ENCODE assay signal across 9 mouse cellular contexts in the genomic region with DNA sequence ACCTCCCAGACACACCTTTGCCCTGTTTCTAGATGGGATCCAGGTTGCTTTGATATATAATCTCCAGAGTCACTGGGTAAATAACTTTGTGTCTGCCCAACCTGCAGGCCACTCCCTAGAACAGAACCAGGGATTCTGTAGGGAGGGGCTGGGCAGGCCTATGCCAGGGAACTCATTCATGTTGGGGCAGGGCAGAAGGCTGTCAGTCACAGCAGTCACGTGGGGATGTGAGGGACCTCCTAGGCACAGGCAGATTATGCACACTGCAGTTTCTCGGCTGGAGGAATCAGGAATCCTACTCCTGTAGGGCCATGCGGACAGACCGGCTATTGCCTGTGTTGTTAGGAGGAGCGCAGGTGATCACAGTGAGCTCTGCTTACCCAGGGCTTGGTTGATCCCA. TPM values are rescaled to one million over a fixed set of nuclear protein-coding genes. Genes with fewer than 3 reads are reported as not detected.
A peak's percentile ranks its signal among the peaks of the same experiment; 100 is the strongest.
DNase-seq lines count a peak whose midpoint lies in the region; ATAC-seq and TF ChIP-seq lines count a peak whose summit lies in the region.
"Had no signal": no experiment of that assay in that cellular context is flagged by ENCODE, and none has a peak within 500 bp of the region (broad histone marks: within the 10 kb centered on the region; RNA-seq: fewer than 3 reads in every experiment).

No protein-coding gene starts in this region.

- H3ac ChIP-seq in myocyte (ENCODE audit: control insufficient read depth, insufficient read length): no peak overlapping the region

- no peak overlapping the region for H3K4me3 ChIP-seq in forebrain, embryonic 13.5 days
- no peak overlapping the region for H3K4me3 ChIP-seq in forebrain, embryonic 16.5 days (replicated peaks; ENCODE audit: low read length)
- H3K4me3 ChIP-seq in lung, embryonic 16.5 days (ENCODE audit: low read length): no peak overlapping the region
- no peak overlapping the region for H3K4me3 ChIP-seq in lung, adult 2 months (replicated peaks; ENCODE audit: extremely low read depth, low read depth, low read length)
- no peak overlapping the region for H3K4me3 ChIP-seq in kidney, postnatal 0 days (replicated peaks; ENCODE audit: low read depth, low read length)
- no peak overlapping the region for H3K4me3 ChIP-seq in myocyte

- H3K9me3 ChIP-seq in forebrain, embryonic 13.5 days (replicated peaks): no peaks in the 10 kb centered on the region
- H3K9me3 ChIP-seq in forebrain, embryonic 16.5 days (ENCODE audit: control insufficient read depth, low read length): no peaks in the 10 kb centered on the region
- no peaks in the 10 kb centered on the region for H3K9me3 ChIP-seq in lung, embryonic 16.5 days (ENCODE audit: control insufficient read depth, low read length)
- no peaks in the 10 kb centered on the region for H3K9me3 ChIP-seq in kidney, postnatal 0 days (replicated peaks; ENCODE audit: low read length)

- no peak overlapping the region for H3K9ac ChIP-seq in forebrain, embryonic 13.5 days
- no peak overlapping the region for H3K9ac ChIP-seq in forebrain, embryonic 16.5 days (replicated peaks; ENCODE audit: low read depth, low read length)
- H3K9ac ChIP-seq in lung, embryonic 16.5 days (ENCODE audit: low read length): no peak overlapping the region
- H3K9ac ChIP-seq in kidney, postnatal 0 days (ENCODE audit: low read depth, low read length): no peak overlapping the region

- peaks cover 16% of the 10 kb centered on the region; the same call in 1 of the 2 replicates for H3K4me1 ChIP-seq in forebrain, embryonic 13.5 days
- peaks cover 12% of the 10 kb centered on the region for H3K4me1 ChIP-seq in forebrain, embryonic 16.5 days (replicated peaks; ENCODE audit: control insufficient read depth, insufficient read depth, low read length)
- peaks cover 17% of the 10 kb centered on the region for H3K4me1 ChIP-seq in lung, embryonic 16.5 days (replicated peaks; ENCODE audit: control insufficient read depth, insufficient read depth, low read length)
- H3K4me1 ChIP-seq in lung, adult 2 months (ENCODE audit: control insufficient read depth, insufficient read depth, low read length): no peaks in the 10 kb centered on the region
- H3K4me1 ChIP-seq in kidney, postnatal 0 days (replicated peaks; ENCODE audit: insufficient read depth, low read length): no peaks in the 10 kb centered on the region

- H3K27me3 ChIP-seq in forebrain, embryonic 13.5 days: no peaks in the 10 kb centered on the region
- H3K27me3 ChIP-seq in forebrain, embryonic 16.5 days (replicated peaks; ENCODE audit: control insufficient read depth, insufficient read depth, low read length): no peaks in the 10 kb centered on the region
- no peaks in the 10 kb centered on the region for H3K27me3 ChIP-seq in lung, embryonic 16.5 days (ENCODE audit: control insufficient read depth, insufficient read depth, low read depth, low read length)
- H3K27me3 ChIP-seq in kidney, postnatal 0 days (ENCODE audit: insufficient read depth, low read length): no peaks in the 10 kb centered on the region
- no peaks in the 10 kb centered on the region for H3K27me3 ChIP-seq in myocyte (ENCODE audit: control insufficient read depth, insufficient read depth, insufficient read length)
- H3K27me3 ChIP-seq: Patski had no signal

- peak; percentile 16; the same call in 1 of the 2 replicates for ATAC-seq in forebrain, embryonic 13.5 days
- ATAC-seq in forebrain, embryonic 16.5 days: no peak
- 0 out of 2 replicates have a peak, but pooled peaks have one; percentile 34 for ATAC-seq in lung, embryonic 16.5 days (ENCODE audit: low read depth)
- ATAC-seq in kidney, postnatal 0 days (replicated peaks; ENCODE audit: low FRiP score, low read depth): peak; percentile 77
- no peak for ATAC-seq in granulocyte monocyte progenitor cell, adult 5-6 weeks (replicated peaks; ENCODE audit: poor library complexity, severe bottlenecking)
- ATAC-seq: Patski had no signal

- no peak overlapping the region for H3K27ac ChIP-seq in forebrain, embryonic 13.5 days
- H3K27ac ChIP-seq in forebrain, embryonic 16.5 days (ENCODE audit: low read length): no peak overlapping the region
- no peak overlapping the region for H3K27ac ChIP-seq in lung, embryonic 16.5 days (ENCODE audit: low read length)
- no peak overlapping the region for H3K27ac ChIP-seq in kidney, postnatal 0 days

- no peak for TF ChIP-seq POLR2A in lung, adult 2 months (IDR thresholded peaks at IDR 0.05; ENCODE audit: borderline replicate concordance, extremely low read depth, low read depth, low read length)
- TF ChIP-seq POLR2A in myocyte (IDR thresholded peaks at IDR 0.05; ENCODE audit: insufficient read length, low read depth): no peak

- no peak for TF ChIP-seq CTCF in lung, adult 2 months (IDR thresholded peaks at IDR 0.05; ENCODE audit: insufficient read depth, low read length)
- TF ChIP-seq CTCF in kidney, postnatal 0 days (IDR thresholded peaks at IDR 0.05; ENCODE audit: low read depth): no peak

- WGBS in forebrain, embryonic 13.5 days: 58% methylated on average over 5 of the region's 5 CpGs
- 51% methylated on average over 5 of the region's 5 CpGs for WGBS in forebrain, embryonic 16.5 days
- WGBS in lung, embryonic 16.5 days: 49% methylated on average over 5 of the region's 5 CpGs
- WGBS in lung, adult 2 months: 62% methylated on average over 5 of the region's 5 CpGs
- WGBS in kidney, postnatal 0 days: 37% methylated on average over 5 of the region's 5 CpGs

- H3K4me2 ChIP-seq in forebrain, embryonic 13.5 days: no peak overlapping the region
- H3K4me2 ChIP-seq in forebrain, embryonic 16.5 days (ENCODE audit: low read length): no peak overlapping the region
- H3K4me2 ChIP-seq in lung, embryonic 16.5 days (ENCODE audit: low read depth, low read length): no peak overlapping the region
- H3K4me2 ChIP-seq in kidney, postnatal 0 days (ENCODE audit: low read length): no peak overlapping the region
- H3K4me2 ChIP-seq in myocyte (ENCODE audit: low read depth): no peak overlapping the region

- no peaks in the 10 kb centered on the region for H3K79me2 ChIP-seq in myocyte (ENCODE audit: control insufficient read depth, insufficient read depth)

- peaks cover 30% of the 10 kb centered on the region for H3K36me3 ChIP-seq in forebrain, embryonic 13.5 days (ENCODE audit: poor library complexity, severe bottlenecking)
- H3K36me3 ChIP-seq in forebrain, embryonic 16.5 days (ENCODE audit: control insufficient read depth, insufficient read depth): peaks cover 2% of the 10 kb centered on the region; the same call in 1 of the 2 replicates
- peaks cover 5% of the 10 kb centered on the region; the same call in 1 of the 2 replicates for H3K36me3 ChIP-seq in lung, embryonic 16.5 days (ENCODE audit: control insufficient read depth, insufficient read depth, low read length)
- 0 out of 2 replicates have a peak, but pooled peaks cover 5% of the 10 kb centered on the region for H3K36me3 ChIP-seq in kidney, postnatal 0 days (ENCODE audit: insufficient read depth, low read length)
- H3K36me3 ChIP-seq in myocyte (ENCODE audit: control insufficient read depth, insufficient read depth): no peaks in the 10 kb centered on the region

- no peak for DNase-seq in lung, adult 2 months
- DNase-seq in kidney, postnatal 0 days (ENCODE audit: low spot score): peak; percentile 36
- no peak for DNase-seq in frontal cortex, postnatal 14 days (ENCODE audit: low spot score in 2 of 2)

TF ChIP-seq in myocyte, 11 proteins besides CTCF, POLR2A, EP300 and RAD21:
- TF ChIP-seq POLR2AphosphoS2 (IDR thresholded peaks at IDR 0.05; ENCODE audit: insufficient read length, low read depth): peak; percentile 61
- TF ChIP-seq TCF3 (IDR thresholded peaks at IDR 0.05; ENCODE audit: insufficient read length, low read depth): no peak

RNA-seq across cellular contexts. Expression of a gene that starts 16.6 kb away (rescaled TPM):
- polyA plus RNA-seq in forebrain, embryonic 13.5 days (2015; fragmentation: Nextera tagmentation; extraction: Ambion mirVana): 78.4 and 84.3 TPM in 2 replicates
- 77.5 and 77.7 TPM in 2 replicates for polyA plus RNA-seq in forebrain, embryonic 16.5 days (2015; fragmentation: Nextera tagmentation; extraction: Ambion mirVana)
- 86.0 and 89.8 TPM in 2 replicates for polyA plus RNA-seq in lung, embryonic 16.5 days (2015; fragmentation: Nextera tagmentation; extraction: Ambion mirVana)
- polyA plus RNA-seq in lung, adult 2 months (2012; rRNA removed): 29.1 and 44.4 TPM in 2 replicates
- 66.6 and 73.9 TPM in 2 replicates for polyA plus RNA-seq in kidney, postnatal 0 days (2015; fragmentation: Nextera tagmentation; extraction: Ambion mirVana)
- polyA plus RNA-seq in myocyte (2012; fragmentation: generic; extraction: Trizol): 60.4 TPM
- 41.7 and 46.5 TPM in 2 replicates for total RNA-seq in granulocyte monocyte progenitor cell, adult 5-6 weeks (2014; fragmentation: Nextera tagmentation)
- total RNA-seq in granulocyte monocyte progenitor cell, adult 5-6 weeks (2017): 42.4 and 46.6 TPM in 2 replicates

RNA-seq across cellular contexts. Expression of a gene that starts 25.6 kb away (rescaled TPM):
- 23.4 and 26.5 TPM in 2 replicates for polyA plus RNA-seq in forebrain, embryonic 13.5 days (2015; fragmentation: Nextera tagmentation; extraction: Ambion mirVana)
- 19.2 and 20.4 TPM in 2 replicates for polyA plus RNA-seq in forebrain, embryonic 16.5 days (2015; fragmentation: Nextera tagmentation; extraction: Ambion mirVana)
- 52.8 and 57.4 TPM in 2 replicates for polyA plus RNA-seq in lung, embryonic 16.5 days (2015; fragmentation: Nextera tagmentation; extraction: Ambion mirVana)
- polyA plus RNA-seq in lung, adult 2 months (2012; rRNA removed): 27.7 and 55.1 TPM in 2 replicates
- polyA plus RNA-seq in kidney, postnatal 0 days (2015; fragmentation: Nextera tagmentation; extraction: Ambion mirVana): 32.7 and 36.8 TPM in 2 replicates
- 141 TPM for polyA plus RNA-seq in myocyte (2012; fragmentation: generic; extraction: Trizol)
- not detected in 2 replicates for total RNA-seq in granulocyte monocyte progenitor cell, adult 5-6 weeks (2014; fragmentation: Nextera tagmentation)
- total RNA-seq in granulocyte monocyte progenitor cell, adult 5-6 weeks (2017): 1.5 TPM in 1 of 2 replicates, not detected in the other

RNA-seq across cellular contexts. Expression of a gene that starts 44.6 kb away (rescaled TPM):
- 11.8 and 12.0 TPM in 2 replicates for polyA plus RNA-seq in forebrain, embryonic 13.5 days (2015; fragmentation: Nextera tagmentation; extraction: Ambion mirVana)
- polyA plus RNA-seq in forebrain, embryonic 16.5 days (2015; fragmentation: Nextera tagmentation; extraction: Ambion mirVana): 16.6 and 17.0 TPM in 2 replicates
- 22.0 and 22.1 TPM in 2 replicates for polyA plus RNA-seq in lung, embryonic 16.5 days (2015; fragmentation: Nextera tagmentation; extraction: Ambion mirVana)
- polyA plus RNA-seq in lung, adult 2 months (2012; rRNA removed): 11.8 and 13.9 TPM in 2 replicates
- 13.6 and 15.5 TPM in 2 replicates for polyA plus RNA-seq in kidney, postnatal 0 days (2015; fragmentation: Nextera tagmentation; extraction: Ambion mirVana)
- 2.0 TPM for polyA plus RNA-seq in myocyte (2012; fragmentation: generic; extraction: Trizol)
- 18.4 and 22.8 TPM in 2 replicates for total RNA-seq in granulocyte monocyte progenitor cell, adult 5-6 weeks (2014; fragmentation: Nextera tagmentation)
- total RNA-seq in granulocyte monocyte progenitor cell, adult 5-6 weeks (2017): 9.9 and 11.2 TPM in 2 replicates

Comparison
In these comparisons a context has a peak if more than half of its experiments do, and no peak if none do; other contexts are left out.
1. ATAC-seq: peak in forebrain, embryonic 13.5 days (single experiment), lung, embryonic 16.5 days (single experiment) and kidney, postnatal 0 days (single experiment); none in forebrain, embryonic 16.5 days (single experiment) and granulocyte monocyte progenitor cell, adult 5-6 weeks (single experiment).